Mouse (Mus musculus) urinary bladder, postnatal 4 days (tissue): Measurements from ENCODE around the gene Ewsr1.

Source experiments
- DNase-seq, 2 experiments: peaks; one replicate each; pipeline ENCODE4 v3.0.0; 2021 to 2022; ENCODE audit warnings: low spot score in 2 of 2

The Ewsr1 gene

GRCm38 (mm10) chr11:5098736-5099542 lies at the start of gene Ewsr1, which contains the start of gene Rhbdd3:
Gene Ewsr1, minus strand, starts transcription at chr11:5099266.
Gene Rhbdd3, plus strand, starts transcription at chr11:5098926.
- DNase-seq, result peak; percentile 97 to 98

DNA sequence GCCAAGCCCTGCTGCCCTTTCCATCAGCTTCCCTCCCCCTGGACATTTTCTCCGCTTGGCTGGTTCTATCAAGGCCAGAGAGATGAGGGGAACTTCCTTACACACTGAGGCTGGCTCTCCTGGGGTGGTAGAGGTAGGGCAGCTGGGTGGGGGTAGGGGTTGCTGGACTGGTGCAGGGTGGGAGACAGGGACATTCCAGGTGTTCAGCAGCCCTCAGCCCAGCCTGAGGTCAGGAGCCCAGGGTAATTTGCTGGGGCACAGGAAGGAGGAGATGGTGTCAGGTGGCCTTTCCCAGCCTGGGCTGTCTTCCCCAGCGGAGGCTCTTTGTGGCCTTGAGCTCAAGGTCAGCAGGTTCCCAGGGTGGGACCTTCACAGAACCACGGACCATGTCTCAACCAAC lies 46.5 kb upstream of the Ewsr1 start:
- DNase-seq, result no peak

GRCm38 (mm10) chr11:5141965-5142364 lies 42.9 kb upstream of the Ewsr1 start:
- no peak for DNase-seq

GRCm38 (mm10) chr11:5141252-5141651 lies 42.2 kb upstream of the Ewsr1 start:
- DNase-seq, result no peak

GRCm38 (mm10) chr11:5140619-5141018 lies 41.6 kb upstream of the Ewsr1 start:
- peak; percentile 70 to 79 for DNase-seq

DNA sequence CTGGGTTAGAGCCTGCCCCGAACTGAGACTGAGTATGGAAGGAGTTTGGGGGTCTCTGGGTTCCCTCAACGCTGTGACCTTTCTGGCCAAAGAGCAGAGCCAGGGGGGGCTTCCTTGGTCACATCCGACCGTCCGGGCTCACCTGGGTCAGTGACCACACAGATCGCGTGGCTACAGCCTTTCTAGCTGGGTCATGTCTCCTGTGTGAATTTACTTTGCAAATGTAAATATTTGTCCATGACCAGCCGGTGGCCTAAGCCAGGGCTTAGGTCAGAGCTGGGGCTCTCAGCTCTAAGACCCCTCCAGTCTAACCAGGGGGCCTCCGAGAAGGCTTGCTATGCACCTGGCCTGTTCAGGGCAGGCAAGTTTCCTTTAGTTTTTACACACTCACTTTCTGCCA lies 40.3 kb upstream of the Ewsr1 start:
- DNase-seq, result no peak

DNA sequence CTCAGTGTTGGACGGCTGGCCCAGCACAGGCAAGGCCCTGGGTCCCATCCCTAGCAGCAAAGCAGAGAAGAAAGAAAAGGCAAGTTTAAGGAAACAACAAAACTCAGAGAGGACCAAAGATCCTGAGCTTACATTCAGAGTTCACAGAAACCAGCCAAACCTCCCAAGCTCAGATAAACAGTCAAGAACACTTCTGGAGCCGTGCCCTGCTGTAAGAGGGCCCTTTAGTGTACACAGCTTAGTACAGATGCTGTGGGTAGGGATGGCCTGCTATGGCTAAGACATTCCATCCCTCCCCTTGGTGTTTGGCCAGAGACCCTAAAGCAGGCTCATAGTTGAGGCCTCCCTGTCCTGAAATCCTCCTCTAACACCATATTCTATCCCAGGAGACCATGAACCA lies 39.6 kb upstream of the Ewsr1 start:
- no peak for DNase-seq

DNA sequence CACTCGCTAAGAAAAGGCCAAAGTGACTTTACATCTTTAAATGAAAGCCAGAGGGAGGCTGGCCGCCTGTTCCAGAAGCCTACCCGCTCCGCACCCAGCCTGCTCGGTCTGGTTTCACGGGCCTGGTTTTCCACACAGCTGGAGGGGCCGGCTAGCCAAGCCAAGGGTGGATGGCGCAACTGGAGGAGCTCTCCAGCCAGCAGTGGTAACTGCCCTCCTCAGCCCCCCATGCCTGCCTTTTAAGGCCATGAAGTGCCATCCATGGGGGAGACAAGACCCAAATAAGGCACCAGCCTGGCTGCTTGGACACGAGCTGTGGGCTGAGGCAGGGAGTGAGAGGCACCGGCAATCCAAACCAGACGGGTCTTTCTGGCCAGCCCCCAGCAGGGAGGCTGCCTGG lies 36.8 kb upstream of the Ewsr1 start:
- peak in 1 of 2 experiments; percentile 50 for DNase-seq

GRCm38 (mm10) chr11:5132751-5133150 lies 33.7 kb upstream of the Ewsr1 start:
- no peak for DNase-seq

GRCm38 (mm10) chr11:5130111-5130665 lies 31.1 kb upstream of the Ewsr1 start:
- DNase-seq, result no peak

GRCm38 (mm10) chr11:5129035-5129480 lies 30.0 kb upstream of the Ewsr1 start:
- DNase-seq, result no peak

- DNase-seq, result no peak
Observed at GRCm38 (mm10) chr11:5125713-5126112, 26.6 kb upstream of the Ewsr1 start.

DNA sequence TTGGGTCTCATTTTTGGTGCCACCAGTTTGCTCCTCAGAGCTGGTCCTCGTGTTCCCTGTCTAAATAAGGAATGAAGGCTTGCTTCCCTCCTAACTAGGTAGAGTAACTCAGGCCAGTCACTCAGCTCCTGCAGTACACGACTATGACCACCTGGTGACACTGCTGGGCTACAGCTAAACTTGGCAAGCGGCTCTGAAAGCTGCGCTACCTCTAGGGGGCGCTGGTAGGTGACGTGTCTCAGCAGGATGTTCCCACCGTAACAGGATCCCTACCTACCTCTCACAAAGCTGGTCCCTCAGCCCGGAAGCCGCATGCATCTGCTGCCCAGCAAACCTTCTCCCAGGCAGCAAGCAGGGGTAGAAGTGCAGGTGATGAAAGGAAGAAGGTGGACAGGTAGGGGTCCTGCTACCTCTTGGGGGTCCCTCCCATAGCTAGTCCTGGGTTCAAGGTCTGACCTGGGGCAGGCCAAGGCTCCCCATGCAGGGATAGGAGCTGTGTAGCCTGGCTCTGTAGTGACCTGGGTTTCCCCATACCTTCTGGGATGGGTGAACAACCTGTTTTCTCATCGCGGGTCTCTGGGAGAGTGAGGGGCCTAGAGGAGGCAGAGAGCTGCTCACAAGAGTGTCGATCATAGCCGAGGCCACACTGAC lies 16.0 kb upstream of the Ewsr1 start:
- DNase-seq, result peak; percentile 74 to 90

GRCm38 (mm10) chr11:5113645-5114044 lies 14.6 kb upstream of the Ewsr1 start:
- DNase-seq, result no peak

GRCm38 (mm10) chr11:5109441-5109840 lies 10.4 kb upstream of the Ewsr1 start:
- DNase-seq, result no peak

DNA sequence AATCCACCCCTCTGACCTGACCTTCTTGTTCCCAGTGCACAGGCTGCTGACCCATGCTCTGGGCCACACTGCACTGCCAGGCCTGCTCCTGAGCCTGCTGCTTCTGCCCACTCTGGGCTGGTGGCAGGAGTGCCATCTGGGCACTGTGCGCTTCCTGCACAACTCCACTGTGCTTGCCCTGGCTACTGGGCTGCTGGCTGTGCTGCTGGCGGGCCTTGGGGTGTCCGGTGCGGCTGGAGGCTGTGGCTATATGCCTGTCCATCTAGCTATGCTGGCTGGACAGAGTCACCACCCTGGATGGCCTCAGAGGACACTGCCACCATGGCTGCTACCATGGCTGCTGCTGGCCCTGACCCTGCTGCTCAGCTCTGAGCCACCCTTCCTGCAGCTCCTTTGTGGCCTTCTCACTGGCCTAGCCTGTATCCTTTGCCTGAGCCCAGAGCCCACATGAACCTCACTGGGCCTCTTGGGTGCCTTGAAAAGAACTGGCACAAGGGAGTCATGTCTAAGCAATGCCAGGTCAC lies 5.0 kb upstream of the Ewsr1 start:
- no peak for DNase-seq

DNA sequence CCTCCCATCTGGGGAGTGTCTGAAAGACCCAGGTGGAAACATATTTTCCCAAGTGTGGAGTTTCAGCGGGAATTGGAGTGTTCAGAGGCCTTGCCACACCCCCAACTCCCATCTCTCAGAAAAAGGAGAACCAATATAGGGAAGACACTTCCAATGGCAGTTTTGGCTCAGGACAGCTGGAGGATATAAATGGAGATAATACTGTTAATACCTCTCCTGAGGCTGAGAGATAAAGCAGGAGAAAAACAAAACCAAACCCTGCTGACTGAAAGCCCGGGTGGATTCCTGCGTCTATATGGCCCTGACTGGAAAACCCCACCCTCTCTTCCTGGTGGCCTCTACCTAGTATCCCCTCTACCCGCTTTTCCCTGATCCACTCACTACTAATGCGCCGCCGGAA lies 3.3 kb upstream of the Ewsr1 start:
- DNase-seq, result no peak

GRCm38 (mm10) chr11:5101641-5102040 lies 2.6 kb upstream of the Ewsr1 start:
- DNase-seq, result no peak

DNA sequence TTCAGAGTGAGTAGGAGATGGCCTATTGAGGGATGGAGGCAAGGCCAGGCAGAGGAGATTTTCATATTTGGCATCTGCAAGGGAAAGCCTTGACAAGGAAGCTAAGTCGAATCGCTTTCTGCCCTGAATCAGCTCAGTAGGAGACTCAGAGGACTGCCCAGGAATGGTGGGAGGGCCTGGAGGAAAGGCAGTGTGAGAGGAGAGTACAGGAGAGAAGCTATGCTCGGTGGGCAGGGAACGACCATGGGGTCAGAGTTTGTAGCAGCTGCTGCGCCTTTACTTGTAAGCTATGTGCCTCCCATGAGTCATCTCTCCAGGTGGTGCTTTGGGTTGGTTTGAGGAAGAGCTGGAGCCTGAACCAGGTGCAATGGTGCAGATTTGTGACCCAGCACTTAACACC lies 1.7 kb upstream of the Ewsr1 start:
- no peak for DNase-seq

DNA sequence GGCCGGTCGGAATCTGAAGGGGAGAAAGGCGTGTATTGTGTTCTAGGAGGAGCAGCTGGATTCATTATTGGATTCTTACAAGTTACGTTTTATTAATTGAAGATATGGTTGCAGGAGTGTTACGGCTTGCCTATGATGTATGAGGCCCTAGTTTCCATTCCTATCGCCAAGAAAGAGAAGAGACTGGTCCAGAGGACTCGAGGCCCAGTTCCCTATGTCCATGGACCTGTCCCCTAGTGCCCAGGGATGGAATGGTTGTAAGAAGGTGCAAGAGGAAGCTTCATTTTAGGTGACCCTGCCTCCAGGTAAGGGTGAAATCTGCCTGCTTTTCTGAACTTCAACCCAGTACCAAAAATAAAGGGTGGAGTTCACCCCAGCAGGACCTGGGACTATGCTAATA lies 1.2 kb upstream of the Ewsr1 start:
- DNase-seq, result no peak

- DNase-seq, result peak; percentile 80 to 86
Observed at GRCm38 (mm10) chr11:5099576-5100183, 614 bp upstream of the Ewsr1 start.

- no peak for DNase-seq
Observed at GRCm38 (mm10) chr11:5098035-5098735, 881 bp downstream of the Ewsr1 start.
